19 mouse cellular contexts compared by ENCODE assay signal in genomic region chr9:42799694-42800093, GRCm38 (mm10).
DNase-seq lines count a peak whose midpoint lies in the region; ATAC-seq and TF ChIP-seq lines count a peak whose summit lies in the region.
"Had no signal": no experiment of that assay in that cellular context is flagged by ENCODE, and none has a peak within 500 bp of the region (broad histone marks: within the 10 kb centered on the region; RNA-seq: fewer than 3 reads in every experiment).

No protein-coding gene starts in this region.

- no peaks in the 10 kb centered on the region for H3K27me3 ChIP-seq in lung, embryonic 14.5 days (ENCODE audit: insufficient read depth, low read length)
- no peaks in the 10 kb centered on the region for H3K27me3 ChIP-seq in lung, postnatal 0 days (replicated peaks; ENCODE audit: insufficient read depth, low read length)
- H3K27me3 ChIP-seq in midbrain, embryonic 11.5 days (ENCODE audit: control insufficient read depth, insufficient read depth, low read length) = no peaks in the 10 kb centered on the region
- no peaks in the 10 kb centered on the region for H3K27me3 ChIP-seq in midbrain, postnatal 0 days (ENCODE audit: insufficient read depth, low read length)
- H3K27me3 ChIP-seq: embryonic facial prominence, embryonic 12.5 days; forebrain, embryonic 13.5 days; forebrain, embryonic 15.5 days had no signal

- H3K27ac ChIP-seq in lung, embryonic 14.5 days (ENCODE audit: low read depth) = no peak overlapping the region
- no peak overlapping the region for H3K27ac ChIP-seq in lung, postnatal 0 days (ENCODE audit: low read length)
- H3K27ac ChIP-seq in midbrain, embryonic 11.5 days (ENCODE audit: low read depth, low read length) = no peak overlapping the region
- no peak overlapping the region for H3K27ac ChIP-seq in midbrain, postnatal 0 days (ENCODE audit: low read depth, low read length)
- H3K27ac ChIP-seq: embryonic facial prominence, embryonic 10.5 days; embryonic facial prominence, embryonic 12.5 days; forebrain, embryonic 13.5 days; forebrain, embryonic 15.5 days had no signal

- no peak for TF ChIP-seq EP300 in lung, postnatal 0 days (IDR thresholded peaks at IDR 0.05)

- intact Hi-C loops in heart, postnatal 25 days (cut with DNase I) = no loop called here

- 69% methylated on average over 5 of the region's 5 CpGs for WGBS in lung, embryonic 14.5 days
- WGBS in lung, postnatal 0 days = 65% methylated on average over 5 of the region's 5 CpGs
- WGBS in midbrain, embryonic 11.5 days = 91% methylated on average over 5 of the region's 5 CpGs
- 90% methylated on average over 5 of the region's 5 CpGs for WGBS in midbrain, postnatal 0 days

- no peak for TF ChIP-seq CTCF in lung, embryonic 14.5 days (IDR thresholded peaks at IDR 0.05; ENCODE audit: low read depth)
- no peak for TF ChIP-seq CTCF in lung, postnatal 0 days (IDR thresholded peaks at IDR 0.05)
- TF ChIP-seq CTCF in midbrain, postnatal 0 days (IDR thresholded peaks at IDR 0.05) = no peak

- no peaks in the 10 kb centered on the region for H3K9me3 ChIP-seq in lung, embryonic 14.5 days (ENCODE audit: low read depth, low read length)
- H3K9me3 ChIP-seq in lung, postnatal 0 days (ENCODE audit: low read length) = no peaks in the 10 kb centered on the region
- H3K9me3 ChIP-seq in midbrain, embryonic 11.5 days (ENCODE audit: control insufficient read depth, low read length) = no peaks in the 10 kb centered on the region
- no peaks in the 10 kb centered on the region for H3K9me3 ChIP-seq in midbrain, postnatal 0 days (ENCODE audit: low read length)
- H3K9me3 ChIP-seq: embryonic facial prominence, embryonic 10.5 days; embryonic facial prominence, embryonic 12.5 days; forebrain, embryonic 13.5 days; forebrain, embryonic 15.5 days had no signal

- H3K9ac ChIP-seq in lung, embryonic 14.5 days = no peak overlapping the region
- H3K9ac ChIP-seq in lung, postnatal 0 days (replicated peaks; ENCODE audit: low read depth) = no peak overlapping the region
- H3K9ac ChIP-seq in midbrain, embryonic 11.5 days (ENCODE audit: low read length) = no peak overlapping the region
- H3K9ac ChIP-seq in midbrain, postnatal 0 days (replicated peaks; ENCODE audit: low read length, poor library complexity, severe bottlenecking) = no peak overlapping the region
- H3K9ac ChIP-seq: embryonic facial prominence, embryonic 12.5 days; forebrain, embryonic 13.5 days; forebrain, embryonic 15.5 days had no signal

- ATAC-seq in lung, embryonic 14.5 days (ENCODE audit: insufficient read depth) = peak; percentile 23; the same call in 1 of the 2 replicates
- ATAC-seq in lung, postnatal 0 days = no peak
- no peak for ATAC-seq in midbrain, embryonic 11.5 days (ENCODE audit: low FRiP score)
- no peak for ATAC-seq in midbrain, postnatal 0 days (ENCODE audit: low FRiP score)
- ATAC-seq: activated CD4-positive, CD25-positive, alpha-beta regulatory T cell, adult 4 months; CD4-positive, CD25-positive, alpha-beta regulatory T cell, adult 4 months; forebrain, embryonic 15.5 days; Patski had no signal

- no peaks in the 10 kb centered on the region; the same call in none of the 2 replicates for H3K4me1 ChIP-seq in lung, embryonic 14.5 days (ENCODE audit: insufficient read depth)
- no peaks in the 10 kb centered on the region for H3K4me1 ChIP-seq in lung, postnatal 0 days (ENCODE audit: insufficient read depth, low read depth, low read length)
- H3K4me1 ChIP-seq in midbrain, embryonic 11.5 days (ENCODE audit: control insufficient read depth, insufficient read depth, low read length) = no peaks in the 10 kb centered on the region
- no peaks in the 10 kb centered on the region for H3K4me1 ChIP-seq in midbrain, postnatal 0 days (ENCODE audit: insufficient read depth, low read length)

- H3K36me3 ChIP-seq in lung, embryonic 14.5 days (ENCODE audit: insufficient read depth) = no peaks in the 10 kb centered on the region
- H3K36me3 ChIP-seq in lung, postnatal 0 days (ENCODE audit: insufficient read depth, low read length) = no peaks in the 10 kb centered on the region
- H3K36me3 ChIP-seq in midbrain, embryonic 11.5 days (ENCODE audit: control insufficient read depth, insufficient read depth, low read length) = no peaks in the 10 kb centered on the region
- no peaks in the 10 kb centered on the region for H3K36me3 ChIP-seq in midbrain, postnatal 0 days (ENCODE audit: insufficient read depth, low read length)
- H3K36me3 ChIP-seq: embryonic facial prominence, embryonic 10.5 days; embryonic facial prominence, embryonic 12.5 days; forebrain, embryonic 15.5 days; G1E had no signal

- no peak overlapping the region for H3K4me2 ChIP-seq in lung, embryonic 14.5 days
- H3K4me2 ChIP-seq in lung, postnatal 0 days (replicated peaks; ENCODE audit: low read depth, low read length) = no peak overlapping the region
- H3K4me2 ChIP-seq in midbrain, embryonic 11.5 days = no peak overlapping the region
- no peak overlapping the region for H3K4me2 ChIP-seq in midbrain, postnatal 0 days (ENCODE audit: low read depth, low read length, poor library complexity, severe bottlenecking)
- H3K4me2 ChIP-seq: embryonic facial prominence, embryonic 12.5 days; forebrain, embryonic 13.5 days; forebrain, embryonic 15.5 days had no signal

- H3K4me3 ChIP-seq in lung, embryonic 14.5 days (ENCODE audit: low read depth, low read length) = no peak overlapping the region
- H3K4me3 ChIP-seq in lung, postnatal 0 days (ENCODE audit: low read depth, low read length) = no peak overlapping the region
- H3K4me3 ChIP-seq in midbrain, embryonic 11.5 days (ENCODE audit: low read depth, low read length) = no peak overlapping the region
- no peak overlapping the region for H3K4me3 ChIP-seq in midbrain, postnatal 0 days (ENCODE audit: low read depth, low read length)
- H3K4me3 ChIP-seq: embryonic facial prominence, embryonic 10.5 days; embryonic facial prominence, embryonic 12.5 days; forebrain, embryonic 13.5 days; forebrain, embryonic 15.5 days had no signal

- peak; percentile 58 for DNase-seq in heart, adult 11 months
- no peak for DNase-seq in heart, postnatal 25 days (ENCODE audit: low spot score)
- DNase-seq in lung, embryonic 14.5 days = no peak
- no peak for DNase-seq in lung, postnatal 0 days (ENCODE audit: low spot score)
- peak; percentile 51 for DNase-seq in midbrain, embryonic 11.5 days (ENCODE audit: low spot score, missing footprints)
- DNase-seq in midbrain, postnatal 0 days (ENCODE audit: low spot score) = no peak
- DNase-seq: adrenal gland, adult 8-10 months; B cell, adult 2 months; cerebellum, adult 11-12 months; cerebellum, adult 2 months; cerebellum, adult 9-10 months had no signal

Comparison
In these comparisons a context has a peak if more than half of its experiments do, and no peak if none do; other contexts are left out.
1. DNase-seq: peak in heart, adult 11 months (single experiment) and midbrain, embryonic 11.5 days (single experiment); none in heart, postnatal 25 days (single experiment), lung, embryonic 14.5 days (single experiment), lung, postnatal 0 days (single experiment) and midbrain, postnatal 0 days (single experiment).